Mouse (Mus musculus): ENCODE measurements at regions not wholly inside any gene's neighbourhood (a gene's known extent, or its start where the extent isn't known, plus 50 kb on each side); places are given as distances from the start of the nearest gene placed in this dataset.

DNA sequence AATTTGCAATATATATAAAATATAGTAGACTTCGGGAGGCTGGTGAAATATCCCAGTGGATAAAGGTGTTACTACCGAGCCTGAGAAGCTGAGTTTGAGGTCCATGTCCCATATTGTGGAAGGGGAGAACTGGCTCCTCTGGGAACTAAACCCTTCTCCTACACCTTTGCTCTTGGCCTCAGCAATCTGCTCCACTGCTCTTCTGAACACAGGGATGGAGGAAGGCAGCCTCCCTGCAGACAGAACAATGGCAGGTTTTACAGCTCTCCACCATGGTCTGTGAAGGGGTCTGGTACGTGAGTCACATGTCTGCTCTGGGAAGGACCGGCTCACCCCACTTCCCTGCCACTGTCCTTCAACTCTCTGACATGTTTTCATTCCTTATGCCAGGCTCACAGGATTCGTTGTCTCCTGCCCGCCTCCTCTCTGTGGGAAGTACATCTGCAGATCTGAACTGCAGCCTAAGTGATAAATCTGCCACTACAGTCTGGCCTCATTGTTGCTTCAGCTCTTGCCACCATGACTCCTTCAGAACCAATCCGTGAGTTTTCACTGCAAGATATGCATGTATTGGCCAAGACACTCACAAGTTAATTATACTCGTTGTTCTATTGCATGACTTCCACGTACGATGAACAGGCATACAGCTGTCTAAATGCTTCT, 220.0 kb upstream of the Gm9767 start:
- DNase-seq (ENCODE audit: low read depth, low spot score): no peak

- DNase-seq (ENCODE audit: low read depth, low spot score): no peak
These were observed 233.7 kb upstream of the Gm9767 start for GRCm38 (mm10) chr10:25844348-25844747.

- DNase-seq (ENCODE audit: low read depth, low spot score): no peak
These were observed 248.8 kb upstream of the Gm9767 start for GRCm38 (mm10) chr10:25829275-25829674.

- no peak for DNase-seq (ENCODE audit: low read depth, low spot score)
These were observed 268.2 kb upstream of the Smlr1 start for GRCm38 (mm10) chr10:25804223-25804622.

- no peak for DNase-seq (ENCODE audit: low read depth, low spot score)
These were observed 265.4 kb upstream of the Smlr1 start for GRCm38 (mm10) chr10:25801499-25801898.

DNA sequence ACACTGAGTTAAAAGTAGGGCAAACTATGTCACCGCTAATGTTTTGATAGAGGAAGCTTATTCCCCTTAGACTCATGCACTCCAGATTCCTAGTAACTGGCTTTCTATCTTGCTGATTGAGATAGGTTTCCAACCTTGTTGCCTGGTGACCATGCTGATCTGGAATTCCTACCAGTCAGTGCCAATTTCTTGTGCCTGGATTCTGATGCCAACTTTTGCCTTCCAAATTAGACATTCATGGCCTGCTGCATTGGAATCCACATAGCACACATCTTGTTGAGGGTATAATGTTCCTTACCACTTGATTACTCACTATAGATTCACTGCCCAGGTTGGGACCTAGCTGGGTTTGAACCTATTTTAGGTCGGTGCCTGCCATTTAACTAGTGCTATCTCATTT, 262.8 kb upstream of the Smlr1 start:
- no peak for DNase-seq (ENCODE audit: low read depth, low spot score)

DNA sequence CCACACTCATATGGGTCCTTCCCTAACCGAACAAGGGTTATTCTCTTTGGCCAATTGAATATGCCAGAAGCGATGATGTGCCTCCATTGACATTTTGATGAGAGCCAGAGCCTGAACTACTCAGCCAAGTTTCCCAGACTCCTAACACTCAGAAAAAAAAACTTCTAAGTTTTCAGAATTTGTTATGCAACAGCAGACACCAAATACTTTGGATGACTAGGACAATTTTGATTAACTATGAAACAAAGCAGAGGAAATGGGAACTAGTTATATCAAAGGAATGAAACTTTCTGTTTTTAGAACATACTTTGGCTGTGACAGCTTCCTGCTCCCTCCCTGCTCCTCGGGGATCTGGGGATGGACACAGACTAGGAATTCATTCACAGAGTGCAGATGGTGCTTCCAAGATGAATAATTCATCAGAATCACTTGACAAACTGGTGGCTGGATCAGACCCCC, 254.3 kb upstream of the Smlr1 start:
- DNase-seq (ENCODE audit: low read depth, low spot score): no peak

DNA sequence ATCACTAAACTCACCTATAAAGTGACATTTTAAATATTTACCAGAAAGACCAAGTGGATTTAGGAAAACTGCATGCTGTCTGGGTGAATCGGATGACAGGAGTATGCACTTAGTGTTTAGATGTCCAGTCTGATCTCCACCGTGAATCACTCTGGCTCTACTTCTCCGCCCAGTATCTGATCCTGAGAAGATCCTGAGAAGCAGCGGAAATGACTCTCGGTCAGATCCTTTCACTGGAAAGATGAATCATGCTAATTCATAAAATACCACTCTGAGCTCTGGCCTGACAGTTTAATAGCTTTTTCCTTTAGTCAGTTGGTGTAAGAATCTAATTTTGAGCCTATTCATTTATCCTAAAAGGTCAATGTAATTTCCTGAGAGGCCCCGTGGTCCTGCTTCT, 252.6 kb upstream of the Smlr1 start:
- no peak for DNase-seq (ENCODE audit: low read depth, low spot score)

DNA sequence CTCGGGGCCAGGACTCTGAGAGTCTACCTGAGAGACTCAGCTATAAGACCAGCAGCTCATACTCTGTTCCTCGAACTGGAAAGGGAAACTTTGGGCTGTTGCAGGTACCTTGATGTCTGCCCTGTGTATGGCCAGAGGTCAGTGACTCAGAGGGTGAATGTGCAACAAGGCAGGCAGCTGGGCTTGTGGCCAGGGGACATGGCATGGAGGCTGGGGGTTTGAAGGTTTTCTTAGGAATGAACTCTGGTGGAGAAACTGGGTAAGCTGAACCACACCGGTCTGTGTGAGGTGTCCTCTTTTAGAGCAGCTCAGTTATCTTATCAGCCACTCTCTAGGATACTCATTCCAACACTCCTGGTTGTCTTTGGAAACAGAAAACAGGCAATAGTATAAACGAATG, 251.9 kb upstream of the Smlr1 start:
- DNase-seq (ENCODE audit: low read depth, low spot score): no peak

- DNase-seq (ENCODE audit: low read depth, low spot score): peak; percentile 62
These were observed 247.8 kb upstream of the Smlr1 start for GRCm38 (mm10) chr10:25783861-25784260.

GRCm38 (mm10) chr10:25779476-25779875, 243.4 kb upstream of the Smlr1 start:
- DNase-seq (ENCODE audit: low read depth, low spot score): peak; percentile 33

DNA sequence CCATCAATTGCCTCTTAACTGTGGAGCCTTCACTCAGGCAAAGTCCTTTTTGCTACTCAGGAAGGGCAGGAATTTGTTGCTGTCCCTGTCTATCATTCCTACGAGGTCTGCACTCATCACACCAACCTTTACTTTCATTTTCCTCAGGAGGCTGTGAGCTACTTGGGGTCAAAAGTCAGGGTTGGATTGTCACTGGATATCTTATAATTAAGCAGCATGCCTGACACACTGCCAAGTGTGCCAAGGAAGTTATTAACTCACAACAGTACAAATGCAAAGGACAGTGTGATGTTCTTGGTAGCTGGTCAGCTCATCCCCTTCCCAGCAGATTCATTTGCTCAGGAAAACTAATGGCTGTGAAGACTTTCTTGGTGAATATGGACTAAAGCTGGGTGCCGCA, 241.7 kb upstream of the Smlr1 start:
- no peak for DNase-seq (ENCODE audit: low read depth, low spot score)

- DNase-seq (ENCODE audit: low read depth, low spot score): no peak
These were observed 240.6 kb upstream of the Smlr1 start for GRCm38 (mm10) chr10:25776697-25777096.

DNA sequence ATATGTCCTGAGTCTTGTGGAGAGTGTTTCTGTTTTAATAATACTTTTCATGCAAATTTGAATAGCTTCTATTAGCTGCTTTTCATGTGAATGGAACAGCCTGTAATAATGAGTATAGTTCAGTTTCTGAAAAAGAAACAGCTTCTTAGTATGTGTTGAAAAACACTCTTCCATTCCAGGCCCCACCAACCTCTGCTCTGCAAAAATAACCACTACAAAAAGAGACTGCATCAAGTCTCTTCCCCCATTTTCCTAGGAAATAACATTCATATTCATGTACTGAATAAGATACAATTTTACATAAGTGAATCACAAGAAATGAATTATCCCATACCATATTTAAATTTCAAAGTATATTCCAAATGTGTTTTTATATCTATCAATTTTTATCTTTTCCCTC, 234.0 kb upstream of the Smlr1 start:
- no peak for DNase-seq (ENCODE audit: low read depth, low spot score)

GRCm38 (mm10) chr10:25768456-25768855, 232.4 kb upstream of the Smlr1 start:
- no peak for DNase-seq (ENCODE audit: low read depth, low spot score)

DNA sequence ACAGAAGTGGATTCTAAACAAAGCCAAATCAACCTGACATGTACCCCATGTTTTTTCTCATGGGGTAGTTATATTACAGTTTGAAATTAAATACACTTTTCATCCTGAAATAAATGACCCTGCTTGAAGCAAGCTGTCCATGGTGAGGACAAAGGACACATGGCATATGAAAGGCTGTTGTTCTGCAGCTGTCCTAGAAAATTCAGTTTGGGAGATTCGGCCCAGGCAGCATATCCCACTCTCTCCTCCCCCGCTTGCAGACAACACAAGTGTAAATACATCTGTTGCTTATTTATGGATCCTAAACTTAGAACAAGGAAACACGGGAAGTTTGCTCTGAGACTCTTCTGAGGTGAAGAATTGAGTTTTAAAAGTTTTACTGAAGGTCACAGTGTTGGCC, 218.2 kb upstream of the Smlr1 start:
- no peak for DNase-seq (ENCODE audit: low read depth, low spot score)

GRCm38 (mm10) chr10:25742678-25743077, 206.6 kb upstream of the Smlr1 start:
- DNase-seq (ENCODE audit: low read depth, low spot score): no peak

GRCm38 (mm10) chr10:25740956-25741355, 204.9 kb upstream of the Smlr1 start:
- no peak for DNase-seq (ENCODE audit: low read depth, low spot score)

GRCm38 (mm10) chr10:25730470-25730869, 194.4 kb upstream of the Smlr1 start:
- DNase-seq (ENCODE audit: low read depth, low spot score): no peak

DNA sequence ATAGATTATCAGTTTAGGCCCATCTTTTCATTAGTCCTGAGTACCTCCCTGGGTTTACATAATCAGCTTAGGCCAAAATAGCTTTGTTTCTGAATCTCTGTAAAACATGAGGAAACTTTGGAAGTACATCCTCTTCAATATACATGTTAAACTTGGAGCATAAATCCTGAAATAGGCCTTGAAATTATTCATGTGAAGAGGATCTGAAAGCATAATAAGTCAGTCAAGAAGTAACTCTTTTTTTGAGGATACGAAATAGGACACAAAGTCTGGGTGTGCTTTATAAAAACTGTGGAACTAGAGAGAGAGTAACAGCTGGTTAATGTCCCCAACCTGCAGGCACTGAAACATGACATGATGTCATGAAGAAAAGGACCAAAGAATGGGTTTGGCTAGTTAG, 187.9 kb upstream of the Smlr1 start:
- no peak for DNase-seq (ENCODE audit: low read depth, low spot score)

DNA sequence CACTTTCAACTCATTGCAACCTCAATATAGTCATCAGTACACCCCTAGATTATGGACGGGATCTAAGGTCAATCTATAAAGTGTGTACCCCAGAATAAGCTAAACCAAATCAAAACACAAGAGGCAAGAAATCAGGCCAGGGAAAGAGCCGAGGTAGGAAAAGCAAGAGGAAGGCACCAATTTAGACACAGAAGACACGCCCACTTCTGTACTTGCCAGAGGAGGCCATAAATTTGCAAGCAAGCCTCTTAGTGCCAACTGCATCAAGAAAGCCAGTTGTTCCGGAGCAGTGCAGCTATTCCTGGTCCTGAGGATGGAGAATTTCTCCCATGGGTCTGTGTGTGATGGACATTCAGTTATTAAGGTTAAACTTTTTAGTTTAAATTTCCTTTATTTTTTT, 179.7 kb upstream of the Smlr1 start:
- DNase-seq (ENCODE audit: low read depth, low spot score): no peak

DNA sequence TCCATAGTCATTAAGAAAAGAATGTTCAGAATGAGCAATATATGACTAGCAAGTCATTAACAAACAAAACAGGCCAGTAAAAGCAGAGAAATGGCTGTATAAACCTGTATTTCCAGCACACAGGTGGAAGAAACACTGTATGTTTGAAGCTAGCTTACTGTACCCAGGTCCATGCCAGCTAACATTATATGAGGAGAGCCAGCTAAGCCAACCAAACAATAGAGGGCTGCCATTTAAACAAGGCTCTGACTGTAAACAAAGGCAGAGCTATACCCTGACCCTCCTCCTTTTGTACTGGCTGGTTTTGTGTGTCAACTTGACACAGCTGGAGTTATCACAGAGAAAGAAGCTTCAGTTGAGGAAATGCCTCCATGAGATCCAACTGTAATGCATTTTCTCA, 178.6 kb upstream of the Smlr1 start:
- peak; percentile 12 for DNase-seq (ENCODE audit: low read depth, low spot score)

DNA sequence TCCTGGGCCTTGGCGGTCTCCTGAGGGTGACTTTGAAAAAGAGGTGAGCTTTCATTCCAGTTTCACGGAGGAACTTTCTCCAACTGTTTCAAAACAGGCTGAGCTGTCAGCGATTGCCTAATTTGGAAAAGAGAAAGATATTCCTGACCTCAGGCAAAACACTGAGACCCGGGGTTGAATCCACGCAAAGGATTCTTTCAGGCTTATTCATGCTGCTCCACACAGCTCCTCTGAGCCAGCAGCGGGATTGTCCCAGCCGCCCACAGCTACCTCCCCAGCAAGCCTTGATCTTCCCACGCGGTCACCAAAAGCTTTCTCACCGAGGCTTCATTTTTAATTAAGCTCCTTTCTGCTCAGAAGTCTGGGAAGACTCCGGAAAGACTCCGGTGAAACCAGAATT, 178.0 kb upstream of the Smlr1 start:
- DNase-seq (ENCODE audit: low read depth, low spot score): no peak

DNA sequence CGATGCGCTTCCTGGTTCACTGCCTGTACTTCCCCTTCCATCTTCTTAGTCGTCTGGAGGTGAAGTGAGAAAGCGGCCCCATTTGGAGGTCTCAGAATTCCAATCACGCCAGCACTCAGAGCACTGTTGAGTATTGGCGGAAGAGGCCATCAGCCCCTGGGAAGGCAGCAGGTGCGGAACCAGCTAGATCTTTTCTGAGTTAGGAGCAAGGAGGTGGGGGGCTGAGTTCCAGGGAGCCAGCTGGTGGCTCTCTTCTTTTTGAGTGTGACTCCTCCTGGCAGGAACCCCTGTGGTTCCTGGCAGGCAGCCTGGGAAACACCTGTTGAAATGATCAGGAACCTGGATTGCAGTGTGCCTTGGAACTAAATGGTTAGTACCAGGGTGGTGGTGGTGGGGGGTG, 171.9 kb upstream of the Smlr1 start:
- DNase-seq (ENCODE audit: low read depth, low spot score): peak; percentile 72

Measured in ZHBTc4 (cell line).